Mouse (Mus musculus) lung, postnatal 0 days (tissue): ENCODE measurements around the gene Trp53. TPM values are rescaled to one million over a fixed set of nuclear protein-coding genes. Genes with fewer than 3 reads are reported as not detected.
"Not testable (repeated sequence)": the region's sequence is repeated elsewhere in the genome, so short reads cannot be mapped to it uniquely, and the experiment has no call there.

ENCODE experiments used
- ATAC-seq: fragments of 200-750 bp; cut with Nextera tagmentation; 2 replicates; pipeline ENCODE4 v1.8.0; 2017; ENCODE audit warnings: moderate library complexity
- DNase-seq: peaks from one replicate; pipeline ENCODE4 v3.0.0-alpha.2; 2016; ENCODE audit warnings: low spot score
- H3K27ac ChIP-seq: fragments of 300-500 bp; sonication (generic); 2 replicates; pipeline ENCODE4 v1.5.1; 2014; ENCODE audit warnings: antibody characterized with exemption, mild to moderate bottlenecking, low read length, mixed read lengths
- H3K27me3 ChIP-seq: fragments of 300-500 bp; sonication (generic); replicated peaks from 2 replicates; pipeline ENCODE4 v1.6.1; 2014; ENCODE audit warnings: low read length, mixed read lengths; ENCODE audit not compliant: insufficient read depth
- H3K36me3 ChIP-seq: fragments of 300-500 bp; sonication (generic); 2 replicates; pipeline ENCODE4 v1.6.1; 2014; ENCODE audit warnings: low read length, mixed read lengths; ENCODE audit not compliant: insufficient read depth
- H3K4me1 ChIP-seq: fragments of 300-500 bp; sonication (generic); 2 replicates; pipeline ENCODE4 v1.6.1; 2014; ENCODE audit warnings: antibody characterized with exemption, low read depth, low read length, mixed read lengths; ENCODE audit not compliant: insufficient read depth
- H3K4me2 ChIP-seq: fragments of 300-500 bp; sonication (generic); replicated peaks from 2 replicates; pipeline ENCODE4 v1.6.1; 2014; ENCODE audit warnings: low read depth, mild to moderate bottlenecking, low read length, moderate library complexity, mixed read lengths
- H3K4me3 ChIP-seq: fragments of 300-500 bp; sonication (generic); 2 replicates; pipeline ENCODE4 v1.5.1; 2014; ENCODE audit warnings: low read depth, low read length
- H3K9ac ChIP-seq: fragments of 300-500 bp; sonication (generic); replicated peaks from 2 replicates; pipeline ENCODE4 v1.6.1; 2014; ENCODE audit warnings: low read depth, mild to moderate bottlenecking
- H3K9me3 ChIP-seq: fragments of 300-500 bp; sonication (generic); 2 replicates; pipeline ENCODE4 v1.6.1; 2016; ENCODE audit warnings: low read length, mixed read lengths
- CTCF ChIP-seq: IDR thresholded peaks from 2 replicates; pipeline ENCODE4 v1.5.1; 2016; ENCODE audit warnings: antibody characterized with exemption, mild to moderate bottlenecking
- EP300 ChIP-seq: IDR thresholded peaks from 2 replicates; pipeline ENCODE4 v1.6.1; 2016; ENCODE audit warnings: antibody characterized with exemption, mild to moderate bottlenecking, control low read depth
- WGBS: fragments of 180-500 bp; shearing (Covaris S2); extraction: QIAGEN DNeasy Blood & Tissue Kit; methylation state at CpG from one replicate; pipeline ENCODE4 v1.1.7; 2014; 5-methylcytosine and 5-hydroxymethylcytosine counted together
- polyA plus RNA-seq: library from polyadenylated mRNA; unstranded; fragments of >200 nt; fragmentation: Nextera tagmentation; extraction: Ambion mirVana; gene quantifications from 2 replicates; pipeline ENCODE4 v1.2.1, GENCODE M21; 2015

The Trp53 gene
- polyA plus RNA-seq, 1 experiment from 2014 or later: 39.8 TPM

DNA sequence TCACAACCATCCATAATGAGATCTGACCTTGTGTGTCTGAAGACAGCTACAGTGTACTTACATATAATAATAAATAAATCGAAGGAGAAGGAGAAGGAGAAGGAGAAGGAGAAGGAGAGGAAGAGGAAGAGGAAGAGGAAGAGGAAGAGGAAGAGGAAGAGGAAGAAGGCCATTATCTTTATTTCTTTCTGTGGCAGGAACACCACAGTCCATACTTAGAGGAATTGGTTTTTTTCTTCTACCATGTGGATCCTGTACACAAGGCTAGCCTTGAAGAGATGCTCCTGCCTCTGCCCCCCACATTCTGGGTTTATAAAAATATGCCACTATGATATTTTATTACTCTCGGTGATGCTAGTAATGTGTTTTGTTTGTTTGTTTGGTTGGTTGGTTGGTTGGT, 26.7 kb downstream of the Trp53 start:
- Histone ChIP-seq H3K4me3 (no peak overlapping the region), H3K9ac (no peak overlapping the region), H3K9me3 (no peaks in the 10 kb centered on the region), H3K27ac (no peak overlapping the region), H3K4me2 (no peak overlapping the region), H3K27me3 (0 out of 2 replicates have a peak, but pooled peaks cover 4% of the 10 kb centered on the region), H3K36me3 (no peaks in the 10 kb centered on the region), H3K4me1 (peaks cover 13% of the 10 kb centered on the region; the same call in 1 of the 2 replicates)
- ATAC-seq: no peak
- 73% methylated on average over 2 of the region's 2 CpGs for WGBS
- DNase-seq: no peak
- TF ChIP-seq EP300 (no peak), CTCF (no peak)

DNA sequence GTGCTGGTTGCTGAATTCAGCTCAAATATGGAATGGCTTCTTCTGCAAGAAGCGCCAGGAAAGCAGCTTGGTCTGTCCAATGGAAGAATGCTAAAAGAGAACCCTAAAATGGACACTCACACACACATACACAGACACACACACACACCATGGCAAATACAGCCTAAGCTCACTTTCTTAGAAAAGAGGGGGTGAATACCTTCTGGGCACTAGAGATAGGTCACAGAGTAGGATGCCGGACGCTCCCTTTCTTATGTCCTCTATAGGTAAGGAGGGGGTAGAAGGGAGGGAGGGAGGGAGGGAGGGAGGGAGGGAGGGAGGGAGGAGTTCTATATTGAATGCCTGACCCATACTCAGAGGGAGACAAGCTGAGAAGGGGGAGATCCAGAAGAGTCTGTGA, 28.4 kb downstream of the Trp53 start:
- Histone ChIP-seq H3K36me3 (no peaks in the 10 kb centered on the region), H3K9ac (no peak overlapping the region), H3K4me2 (no peak overlapping the region), H3K9me3 (no peaks in the 10 kb centered on the region), H3K4me3 (no peak overlapping the region), H3K27ac (no peak overlapping the region), H3K27me3 (0 out of 2 replicates have a peak, but pooled peaks cover 4% of the 10 kb centered on the region), H3K4me1 (peaks cover 14% of the 10 kb centered on the region; the same call in 1 of the 2 replicates)
- ATAC-seq (no peak), DNase-seq (no peak)
- TF ChIP-seq CTCF (no peak), EP300 (no peak)
- 75% methylated on average over 3 of the region's 3 CpGs for WGBS

DNA sequence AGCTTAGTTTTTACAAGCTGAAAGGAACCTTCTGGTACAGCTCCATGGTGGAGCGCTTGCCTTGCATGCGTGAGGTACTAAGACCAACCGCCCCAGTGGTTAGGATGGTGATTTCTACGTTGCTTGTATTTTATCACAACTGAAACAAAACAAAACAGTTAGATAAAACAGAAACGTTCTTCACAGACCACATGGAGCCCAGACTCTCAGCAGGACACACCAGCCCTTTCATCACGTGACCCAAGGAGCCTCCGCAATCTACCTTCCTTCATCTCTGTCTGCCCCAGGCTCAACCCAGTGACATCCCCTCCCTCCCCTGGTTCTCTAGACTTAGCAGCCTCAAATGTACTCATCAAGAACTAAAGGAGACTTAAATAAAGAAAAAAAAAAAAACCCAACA, 29.3 kb downstream of the Trp53 start:
- 59% methylated on average over 7 of the region's 7 CpGs for WGBS
- no peak for ATAC-seq

DNA sequence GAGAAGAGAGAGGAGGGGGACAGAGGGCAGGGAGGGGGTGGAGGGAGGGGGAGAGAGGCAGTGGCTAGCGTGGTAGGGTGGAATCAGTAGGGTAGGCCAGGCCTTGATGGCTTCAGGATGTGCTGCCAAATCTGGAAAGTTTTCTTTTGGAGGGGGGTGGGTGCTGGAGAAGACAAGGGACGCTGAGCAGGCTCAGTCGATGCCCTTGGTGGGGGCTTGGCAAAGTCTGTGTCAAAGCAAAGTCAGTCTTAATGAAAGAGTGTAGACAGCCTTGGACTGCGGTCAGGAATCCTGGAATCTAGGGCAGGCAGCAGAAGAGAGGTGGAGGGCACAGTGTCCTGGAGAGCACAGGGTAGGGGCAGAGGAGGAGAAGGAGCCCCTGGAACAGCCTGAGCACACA, 30.7 kb downstream of the Trp53 start:
- H3K27ac ChIP-seq: no peak overlapping the region
- no peak overlapping the region for H3K4me2 ChIP-seq
- TF ChIP-seq EP300: no peak
- TF ChIP-seq CTCF: no peak
- no peaks in the 10 kb centered on the region for H3K27me3 ChIP-seq
- H3K4me3 ChIP-seq: no peak overlapping the region
- DNase-seq: no peak
- H3K9ac ChIP-seq: no peak overlapping the region
- no peaks in the 10 kb centered on the region for H3K36me3 ChIP-seq
- no peak for ATAC-seq
- peaks cover 8% of the 10 kb centered on the region; the same call in 1 of the 2 replicates for H3K4me1 ChIP-seq
- no peaks in the 10 kb centered on the region for H3K9me3 ChIP-seq
- WGBS: 63% methylated on average over 4 of the region's 4 CpGs

More for the DNA sequence above, 29.3 kb downstream of the Trp53 start:
- Histone ChIP-seq H3K4me3 (no peak overlapping the region), H3K9me3 (no peaks in the 10 kb centered on the region), H3K27ac (no peak overlapping the region), H3K4me2 (no peak overlapping the region), H3K36me3 (no peaks in the 10 kb centered on the region), H3K9ac (no peak overlapping the region), H3K27me3 (0 out of 2 replicates have a peak, but pooled peaks cover 4% of the 10 kb centered on the region), H3K4me1 (peaks cover 17% of the 10 kb centered on the region; the same call in 1 of the 2 replicates)
- DNase-seq: no peak
- TF ChIP-seq CTCF: no peak
- TF ChIP-seq EP300: no peak

DNA sequence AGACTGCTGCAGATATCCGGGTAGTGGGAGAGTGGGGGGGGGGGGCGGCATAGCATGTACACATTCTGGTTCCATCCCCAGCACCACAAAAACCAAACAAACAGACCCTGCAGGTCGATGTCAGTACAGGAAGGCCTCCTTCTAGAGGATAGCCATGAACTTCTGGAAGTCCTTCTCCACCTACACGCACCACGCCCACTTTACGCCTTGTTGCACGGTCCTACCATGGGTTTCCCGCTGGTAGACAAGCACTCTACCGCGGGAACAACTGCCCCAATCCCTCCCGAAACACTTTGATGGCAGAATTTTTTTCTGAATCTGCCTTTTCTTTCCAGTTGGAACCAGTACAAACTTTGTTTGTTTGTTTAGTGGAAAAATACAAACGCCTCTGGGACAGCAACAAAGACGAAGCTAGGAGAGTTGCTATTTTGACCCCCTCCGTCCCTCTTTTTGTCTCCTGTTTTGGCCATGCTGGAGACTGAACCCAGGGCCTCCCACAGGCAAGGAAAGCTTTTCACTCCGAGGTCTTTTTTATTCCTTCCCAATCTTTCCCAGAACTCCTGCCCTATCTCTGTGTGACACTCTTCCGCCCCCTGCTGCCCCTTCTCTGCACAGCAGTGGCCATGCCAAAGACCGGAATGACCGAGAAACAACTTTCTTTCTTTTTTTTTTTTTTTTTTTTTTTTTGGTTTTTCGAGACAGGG, 33.5 kb downstream of the Trp53 start:
- 10% methylated on average over 18 of the region's 19 CpGs for WGBS
- Histone ChIP-seq H3K36me3 (no peaks in the 10 kb centered on the region), H3K27me3 (no peaks in the 10 kb centered on the region), H3K4me1 (peaks cover 4% of the 10 kb centered on the region; the same call in 1 of the 2 replicates), H3K27ac (no peak overlapping the region), H3K9ac (0 out of 2 replicates have a peak overlapping the region, but pooled peaks have one; percentile 16), H3K4me2 (peak overlapping the region; percentile 36), H3K9me3 (no peaks in the 10 kb centered on the region), H3K4me3 (no peak overlapping the region)
- ATAC-seq (peak; percentile 84), DNase-seq (peak; percentile 94)
- peak; percentile 86 for TF ChIP-seq CTCF
- no peak for TF ChIP-seq EP300

DNA sequence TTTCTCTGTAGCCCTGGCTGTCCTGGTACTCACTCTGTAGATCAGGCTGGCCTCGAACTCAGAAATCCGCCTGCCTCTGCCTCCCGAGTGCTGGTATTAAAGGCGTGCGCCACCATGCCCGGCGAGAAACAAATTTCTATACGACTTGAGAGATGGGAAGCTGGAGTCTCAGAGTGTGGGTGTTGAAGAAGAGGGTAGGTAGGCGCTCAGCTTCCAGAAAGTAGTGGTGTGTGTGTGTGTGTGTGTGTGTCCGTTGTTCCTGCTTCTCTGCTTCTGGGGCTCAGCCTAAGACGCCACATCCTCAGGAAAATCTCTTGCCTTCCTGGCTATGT, 34.1 kb downstream of the Trp53 start:
- WGBS: 43% methylated on average over 11 of the region's 11 CpGs
- H3K9me3 ChIP-seq, H3K36me3 ChIP-seq, H3K27me3 ChIP-seq, ATAC-seq, H3K4me1 ChIP-seq, H3K9ac ChIP-seq, H3K27ac ChIP-seq, DNase-seq, H3K4me3 ChIP-seq: not testable (repeated sequence)
- peak overlapping the region; percentile 36; the same call in 1 of the 2 replicates for H3K4me2 ChIP-seq
